Mouse (Mus musculus): ENCODE measurements at regions not wholly inside any gene's neighbourhood (a gene's known extent, or its start where the extent isn't known, plus 50 kb on each side); places are given as distances from the start of the nearest gene placed in this dataset.
"Not testable (repeated sequence)": the region's sequence is repeated elsewhere in the genome, so short reads cannot be mapped to it uniquely, and the experiment has no call there.

- Histone ChIP-seq H3K4me3 (ENCODE audit: low read depth, low read length) (no peak overlapping the region), H3K27me3 (ENCODE audit: insufficient read depth, low read length) (no peaks in the 10 kb centered on the region), H3K4me1 (ENCODE audit: insufficient read depth) (no peaks in the 10 kb centered on the region), H3K4me2 (ENCODE audit: low read depth, low read length) (no peak overlapping the region), H3K9ac (replicated peaks) (no peak overlapping the region), H3K36me3 (replicated peaks; ENCODE audit: insufficient read depth, low read length) (no peaks in the 10 kb centered on the region), H3K9me3 (ENCODE audit: low read length) (no peaks in the 10 kb centered on the region), H3K27ac (ENCODE audit: low read depth) (no peak overlapping the region)
- TF ChIP-seq CTCF (IDR thresholded peaks at IDR 0.05; ENCODE audit: low read depth): peak; percentile 69
- TF ChIP-seq EP300 (IDR thresholded peaks at IDR 0.05; ENCODE audit: low read depth): no peak
- ATAC-seq (peak; percentile 41; the same call in 1 of the 2 replicates), DNase-seq (peak; percentile 44)
- 49% methylated on average over 7 of the region's 7 CpGs for WGBS (ENCODE audit: insufficient replicate concordance)
These were observed 179.3 kb upstream of the Olfr1324 start for GRCm38 (mm10) chrX:50607636-50608035.

- H3K27me3 ChIP-seq (ENCODE audit: insufficient read depth, low read length); H3K4me3 ChIP-seq (ENCODE audit: low read depth, low read length); H3K9ac ChIP-seq (replicated peaks); H3K27ac ChIP-seq (ENCODE audit: low read depth); H3K4me1 ChIP-seq (ENCODE audit: insufficient read depth); H3K36me3 ChIP-seq (replicated peaks; ENCODE audit: insufficient read depth, low read length); H3K9me3 ChIP-seq (ENCODE audit: low read length): not testable (repeated sequence)
- peak; percentile 79 for TF ChIP-seq CTCF (IDR thresholded peaks at IDR 0.05; ENCODE audit: low read depth)
- WGBS (ENCODE audit: insufficient replicate concordance): 47% methylated on average over 2 of the region's 2 CpGs
- ATAC-seq (peak; percentile 80), DNase-seq (peak; percentile 49)
- peak overlapping the region; percentile 49; the same call in 1 of the 2 replicates for H3K4me2 ChIP-seq (ENCODE audit: low read depth, low read length)
These were observed 177.2 kb upstream of the Olfr1324 start for GRCm38 (mm10) chrX:50605517-50605916.

GRCm38 (mm10) chrX:50604995-50605394 lies 176.7 kb upstream of the Olfr1324 start:
- not testable (repeated sequence) for H3K27ac ChIP-seq (ENCODE audit: low read depth); H3K9me3 ChIP-seq (ENCODE audit: low read length); H3K4me1 ChIP-seq (ENCODE audit: insufficient read depth); DNase-seq; H3K9ac ChIP-seq (replicated peaks); H3K4me3 ChIP-seq (ENCODE audit: low read depth, low read length); H3K27me3 ChIP-seq (ENCODE audit: insufficient read depth, low read length); H3K36me3 ChIP-seq (replicated peaks; ENCODE audit: insufficient read depth, low read length)
- ATAC-seq: peak; percentile 62
- peak overlapping the region; percentile 49; the same call in 1 of the 2 replicates for H3K4me2 ChIP-seq (ENCODE audit: low read depth, low read length)
- WGBS (ENCODE audit: insufficient replicate concordance): 60% methylated on average over 4 of the region's 4 CpGs
- peak; percentile 57 for TF ChIP-seq CTCF (IDR thresholded peaks at IDR 0.05; ENCODE audit: low read depth)

- H3K4me1 ChIP-seq (ENCODE audit: insufficient read depth); H3K27ac ChIP-seq (ENCODE audit: low read depth); H3K36me3 ChIP-seq (replicated peaks; ENCODE audit: insufficient read depth, low read length); H3K9me3 ChIP-seq (ENCODE audit: low read length); H3K27me3 ChIP-seq (ENCODE audit: insufficient read depth, low read length); H3K9ac ChIP-seq (replicated peaks): not testable (repeated sequence)
- Histone ChIP-seq H3K4me2 (ENCODE audit: low read depth, low read length) (peak overlapping the region; percentile 48), H3K4me3 (ENCODE audit: low read depth, low read length) (peak overlapping the region; percentile 15; the same call in 1 of the 2 replicates)
- TF ChIP-seq CTCF (IDR thresholded peaks at IDR 0.05; ENCODE audit: low read depth): peak; percentile 77
- DNase-seq (peak; percentile 66), ATAC-seq (peak; percentile 69)
- 70% methylated on average over 3 of the region's 3 CpGs for WGBS (ENCODE audit: insufficient replicate concordance)
These were observed 174.6 kb upstream of the Olfr1324 start for GRCm38 (mm10) chrX:50602881-50603280.

GRCm38 (mm10) chrX:50602461-50602875 lies 174.2 kb upstream of the Olfr1324 start:
- Histone ChIP-seq H3K4me2 (ENCODE audit: low read depth, low read length) (peak overlapping the region; percentile 48), H3K4me3 (ENCODE audit: low read depth, low read length) (peak overlapping the region; percentile 15; the same call in 1 of the 2 replicates)
- H3K9ac ChIP-seq (replicated peaks); H3K9me3 ChIP-seq (ENCODE audit: low read length); H3K4me1 ChIP-seq (ENCODE audit: insufficient read depth); H3K27ac ChIP-seq (ENCODE audit: low read depth); H3K36me3 ChIP-seq (replicated peaks; ENCODE audit: insufficient read depth, low read length); H3K27me3 ChIP-seq (ENCODE audit: insufficient read depth, low read length): not testable (repeated sequence)
- DNase-seq (peak; percentile 17), ATAC-seq (peak; percentile 44; the same call in 1 of the 2 replicates)
- TF ChIP-seq CTCF (IDR thresholded peaks at IDR 0.05; ENCODE audit: low read depth): peak; percentile 61
- 56% methylated on average over 9 of the region's 9 CpGs for WGBS (ENCODE audit: insufficient replicate concordance)

GRCm38 (mm10) chrX:50600262-50600661 lies 172.0 kb upstream of the Olfr1324 start:
- Histone ChIP-seq H3K4me2 (ENCODE audit: low read depth, low read length) (peak overlapping the region; percentile 20; the same call in 1 of the 2 replicates), H3K4me3 (ENCODE audit: low read depth, low read length) (peak overlapping the region; percentile 11; the same call in 1 of the 2 replicates)
- not testable (repeated sequence) for H3K9me3 ChIP-seq (ENCODE audit: low read length); H3K36me3 ChIP-seq (replicated peaks; ENCODE audit: insufficient read depth, low read length); H3K27ac ChIP-seq (ENCODE audit: low read depth); H3K4me1 ChIP-seq (ENCODE audit: insufficient read depth); H3K9ac ChIP-seq (replicated peaks); H3K27me3 ChIP-seq (ENCODE audit: insufficient read depth, low read length)
- ATAC-seq: peak; percentile 69
- peak; percentile 53 for DNase-seq
- peak; percentile 80 for TF ChIP-seq CTCF (IDR thresholded peaks at IDR 0.05; ENCODE audit: low read depth)
- WGBS (ENCODE audit: insufficient replicate concordance): 60% methylated on average over 3 of the region's 3 CpGs

GRCm38 (mm10) chrX:50599780-50600179 lies 171.5 kb upstream of the Olfr1324 start:
- DNase-seq (peak; percentile 24), ATAC-seq (peak; percentile 70)
- Histone ChIP-seq H3K27ac (ENCODE audit: low read depth) (no peak overlapping the region), H3K4me3 (ENCODE audit: low read depth, low read length) (peak overlapping the region; percentile 11; the same call in 1 of the 2 replicates), H3K27me3 (ENCODE audit: insufficient read depth, low read length) (no peaks in the 10 kb centered on the region), H3K9ac (replicated peaks) (no peak overlapping the region), H3K36me3 (replicated peaks; ENCODE audit: insufficient read depth, low read length) (no peaks in the 10 kb centered on the region), H3K4me1 (ENCODE audit: insufficient read depth) (no peaks in the 10 kb centered on the region), H3K9me3 (ENCODE audit: low read length) (no peaks in the 10 kb centered on the region), H3K4me2 (ENCODE audit: low read depth, low read length) (peak overlapping the region; percentile 20; the same call in 1 of the 2 replicates)
- TF ChIP-seq CTCF (IDR thresholded peaks at IDR 0.05; ENCODE audit: low read depth) (peak; percentile 68), EP300 (IDR thresholded peaks at IDR 0.05; ENCODE audit: low read depth) (no peak)
- WGBS (ENCODE audit: insufficient replicate concordance): 69% methylated on average over 4 of the region's 4 CpGs

GRCm38 (mm10) chrX:50597626-50598025 lies 169.3 kb upstream of the Olfr1324 start:
- not testable (repeated sequence) for H3K27me3 ChIP-seq (ENCODE audit: insufficient read depth, low read length); H3K36me3 ChIP-seq (replicated peaks; ENCODE audit: insufficient read depth, low read length); H3K9me3 ChIP-seq (ENCODE audit: low read length); H3K9ac ChIP-seq (replicated peaks); ATAC-seq; DNase-seq; H3K4me1 ChIP-seq (ENCODE audit: insufficient read depth); H3K27ac ChIP-seq (ENCODE audit: low read depth)
- 67% methylated on average over 3 of the region's 3 CpGs for WGBS (ENCODE audit: insufficient replicate concordance)
- H3K4me2 ChIP-seq (ENCODE audit: low read depth, low read length): peak overlapping the region; percentile 44
- H3K4me3 ChIP-seq (ENCODE audit: low read depth, low read length): peak overlapping the region; percentile 22; the same call in 1 of the 2 replicates
